Mouse (Mus musculus) kidney, adult 2 months (tissue): ENCODE data around the gene Rpe65.

Source experiments
- CTCF ChIP-seq: fragments of 200-500 bp; conservative IDR thresholded peaks from 2 replicates; pipeline ENCODE4 v1.5.1; 2011; ENCODE audit warnings: low read depth, mild to moderate bottlenecking, control low read depth, low read length, moderate library complexity, mixed read lengths; ENCODE audit not compliant: insufficient read depth, insufficient read length
- POLR2A ChIP-seq: fragments of 200-500 bp; IDR thresholded peaks from one replicate; pipeline ENCODE4 v1.6.1; 2011; ENCODE audit warnings: low read depth, low read length, control low read depth

DNA sequence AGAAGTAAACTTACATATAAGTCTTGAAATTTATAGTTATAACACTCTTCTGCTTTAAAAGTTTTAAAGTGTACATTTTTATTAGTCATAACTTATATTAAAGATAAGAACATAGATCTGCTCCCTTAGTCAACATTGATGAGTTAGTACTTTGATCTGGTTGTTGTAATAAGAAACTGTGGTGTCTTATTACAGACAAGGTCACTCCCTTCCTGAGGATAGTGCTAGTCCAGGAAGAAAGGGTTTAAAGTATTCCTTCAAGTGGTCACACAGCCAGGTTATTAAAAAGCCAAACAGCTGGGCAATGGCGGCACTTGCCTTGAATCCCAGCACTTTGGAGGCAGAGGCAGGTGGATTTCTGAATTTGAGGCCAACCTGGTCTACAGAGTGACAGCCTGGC is 25.0 kb downstream of the Rpe65 start:
- TF ChIP-seq CTCF: no peak
- no peak for TF ChIP-seq POLR2A
